Mouse (Mus musculus): ENCODE data around the gene Fxyd2.

Gene Fxyd2

DNA sequence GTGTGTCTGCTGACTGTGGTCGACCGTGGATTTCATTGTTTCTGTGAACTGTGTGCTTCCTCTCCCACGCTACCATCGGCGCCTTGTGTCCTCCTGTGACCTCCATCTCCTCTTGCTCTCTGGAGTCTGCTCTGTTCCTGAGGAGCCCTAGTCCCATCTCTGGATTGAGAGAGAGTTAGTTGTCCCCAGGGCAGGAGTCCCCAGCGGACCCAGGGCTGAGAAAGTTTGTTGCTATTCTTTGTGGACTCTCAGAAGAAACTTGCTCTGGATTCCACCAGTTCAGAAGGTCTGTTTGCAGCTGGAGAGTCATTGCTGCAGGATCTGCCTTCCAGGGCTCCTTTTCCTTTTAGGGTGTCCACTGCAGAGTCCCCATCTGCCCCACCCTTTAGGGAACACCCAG, 4.3 kb upstream of the Fxyd2 start:
- no peak for DNase-seq

DNA sequence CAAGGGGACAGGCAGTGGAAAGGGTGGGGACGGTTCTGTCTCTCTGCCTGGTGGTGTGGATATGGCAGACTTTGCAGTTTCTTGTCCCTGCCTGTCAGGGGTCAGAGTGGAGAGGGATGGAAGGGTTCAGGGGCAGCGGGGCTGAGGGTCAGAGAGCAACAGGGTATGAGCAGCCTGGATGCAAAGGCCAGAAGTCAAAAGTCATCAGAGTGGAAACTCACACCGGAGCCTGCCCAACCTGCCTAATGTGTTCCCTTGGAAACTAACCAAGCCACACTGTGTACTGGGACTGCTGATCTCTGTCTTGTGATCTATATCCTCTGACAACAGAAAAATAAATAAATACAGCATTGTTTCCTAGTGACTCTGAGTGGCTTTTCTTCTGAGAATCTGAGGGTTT, 3.7 kb upstream of the Fxyd2 start:
- DNase-seq, result no peak

DNA sequence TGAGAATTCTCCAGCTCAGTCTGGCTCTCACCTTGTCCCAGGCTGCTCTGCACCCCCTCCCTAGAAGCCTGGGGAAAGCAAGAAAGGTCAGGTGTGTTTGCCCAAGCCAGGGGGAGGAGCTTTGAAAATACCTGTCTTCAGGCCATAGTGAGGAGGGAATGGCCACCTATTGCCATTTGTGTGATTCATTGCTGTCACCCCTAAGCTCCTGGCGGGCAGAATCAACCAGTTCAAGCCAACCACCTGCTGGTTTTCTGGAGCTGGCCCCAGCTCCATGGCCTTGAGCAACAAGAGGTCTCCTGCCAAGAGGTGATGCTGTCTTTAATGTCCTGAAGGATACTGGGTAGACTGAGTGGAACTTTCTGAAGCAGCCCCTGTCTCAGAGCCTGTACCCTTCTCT, 1.1 kb upstream of the Fxyd2 start:
- no peak for DNase-seq

DNA sequence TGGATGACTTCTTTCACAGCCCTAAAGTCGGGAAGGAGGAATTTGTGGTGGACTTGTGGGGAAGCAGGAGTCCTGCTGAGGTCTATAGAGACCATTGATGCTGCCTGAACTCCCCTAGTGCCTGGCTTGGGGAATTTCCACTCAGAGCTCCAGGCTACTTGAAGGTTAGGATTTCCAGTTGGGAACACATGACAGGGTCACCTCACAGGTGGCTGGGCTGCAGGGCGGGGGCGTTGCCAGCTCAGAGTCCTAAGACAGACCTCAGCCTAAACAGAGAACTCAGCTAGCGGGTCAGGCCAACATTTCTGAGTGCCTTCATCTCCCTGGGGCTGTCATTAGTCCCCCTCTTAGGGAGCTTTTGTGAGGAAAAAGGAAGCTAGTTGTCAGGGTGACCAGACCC, 2.4 kb downstream of the Fxyd2 start:
- no peak for DNase-seq

DNA sequence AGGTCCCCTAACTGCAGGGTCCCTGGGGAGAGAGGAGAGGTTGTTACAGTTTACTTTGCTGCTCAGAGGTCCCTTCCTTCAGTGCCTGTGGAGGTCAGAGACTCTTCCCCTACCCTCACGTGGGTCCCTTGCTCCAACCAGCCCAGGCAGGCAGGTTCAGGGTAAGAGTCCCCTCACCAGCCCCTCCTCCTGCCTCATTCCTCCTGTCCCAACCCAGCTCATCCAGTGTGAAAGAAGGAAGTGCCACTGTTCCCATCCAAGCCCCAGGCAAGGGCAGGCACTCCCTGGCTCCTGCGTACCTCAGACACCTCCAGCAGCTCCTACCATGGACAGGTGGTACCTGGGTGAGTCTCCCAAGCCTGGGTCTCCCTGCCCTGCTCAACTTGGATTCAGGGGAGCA, 3.5 kb downstream of the Fxyd2 start:
- DNase-seq, result no peak

DNA sequence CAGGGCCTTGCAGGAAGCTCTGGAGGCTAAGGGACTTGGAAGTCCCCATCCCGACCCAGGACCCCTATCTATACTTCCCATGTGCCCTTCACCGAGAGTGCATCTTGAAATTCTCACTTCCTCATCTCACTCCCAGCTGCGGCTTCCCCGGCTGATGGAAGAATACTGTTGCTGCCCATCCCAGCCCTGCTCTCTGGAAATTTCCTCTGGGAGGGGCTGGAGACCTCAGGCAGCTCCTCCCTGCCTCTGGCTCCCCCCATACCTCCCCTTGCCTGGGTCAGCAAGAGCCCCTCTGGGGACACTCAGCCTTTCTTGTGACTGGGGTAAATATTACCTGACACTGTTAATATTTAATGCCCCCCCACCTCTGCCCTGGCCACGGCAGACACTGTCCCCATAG, 6.2 kb downstream of the Fxyd2 start:
- DNase-seq, result no peak

DNA sequence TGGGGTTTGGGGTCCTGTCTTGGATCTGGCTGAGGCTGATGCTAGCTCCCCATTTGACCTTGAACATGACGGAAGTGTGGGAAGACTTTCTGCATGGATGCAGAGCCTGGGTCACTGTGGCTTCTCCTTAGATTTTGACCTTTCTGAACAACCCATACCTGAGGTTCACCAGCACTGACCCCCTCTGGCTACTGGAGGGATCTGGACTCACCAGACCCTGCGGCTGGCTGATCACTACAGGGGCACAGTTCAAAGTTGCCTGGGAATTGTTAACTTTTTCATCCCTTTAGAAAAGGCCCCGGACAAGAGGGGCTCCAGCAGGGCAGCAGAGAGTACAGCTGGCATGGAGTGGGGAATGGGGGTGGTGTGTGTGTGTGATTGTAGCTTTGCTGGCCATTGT, 7.3 kb downstream of the Fxyd2 start:
- no peak for DNase-seq

DNA sequence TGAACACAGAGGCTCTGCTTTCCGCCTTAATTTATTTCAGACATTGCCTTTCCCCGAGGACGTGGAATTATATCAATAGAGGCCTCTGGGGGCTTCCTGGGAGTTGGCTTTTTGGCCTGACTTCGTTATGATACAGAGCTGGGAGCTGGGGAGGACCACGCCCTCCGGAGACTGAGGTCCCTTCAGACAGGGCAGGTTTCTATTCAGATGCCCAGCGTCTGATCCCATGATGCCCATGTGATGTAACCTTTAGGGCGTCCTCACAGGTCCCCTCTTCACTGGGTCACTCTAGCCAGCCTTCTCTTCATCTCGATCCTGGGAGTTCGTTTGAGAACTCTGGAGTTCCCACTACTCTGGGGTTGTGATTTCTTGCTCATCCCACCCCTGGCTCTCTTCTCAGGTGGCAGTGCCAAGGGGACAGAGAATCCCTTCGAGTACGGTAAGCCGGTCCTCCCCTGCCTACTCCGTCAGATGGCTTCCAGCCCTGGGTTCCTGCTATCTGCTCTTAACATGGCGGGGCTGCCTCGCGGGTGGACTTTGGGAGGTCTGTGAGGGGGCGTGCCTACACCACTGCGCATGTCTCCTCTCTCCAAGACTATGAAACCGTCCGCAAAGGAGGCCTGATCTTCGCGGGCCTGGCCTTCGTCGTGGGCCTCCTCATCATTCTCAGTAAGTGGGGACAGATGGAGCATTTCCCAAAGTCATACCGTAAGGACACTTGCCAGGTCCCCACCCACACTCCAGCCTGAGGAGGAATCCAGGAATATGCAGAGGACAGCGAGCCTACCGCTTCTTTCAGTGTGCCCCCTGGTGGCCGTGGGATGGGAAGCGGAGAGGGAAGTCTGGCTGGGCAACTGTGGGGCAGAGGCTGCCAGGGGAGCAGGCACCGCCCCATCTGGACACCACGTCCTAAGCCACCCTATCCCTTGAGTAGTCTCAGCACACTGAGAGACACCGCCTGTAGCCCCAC, 8.5 kb downstream of the Fxyd2 start:
- DNase-seq, result peak; percentile 92

DNA sequence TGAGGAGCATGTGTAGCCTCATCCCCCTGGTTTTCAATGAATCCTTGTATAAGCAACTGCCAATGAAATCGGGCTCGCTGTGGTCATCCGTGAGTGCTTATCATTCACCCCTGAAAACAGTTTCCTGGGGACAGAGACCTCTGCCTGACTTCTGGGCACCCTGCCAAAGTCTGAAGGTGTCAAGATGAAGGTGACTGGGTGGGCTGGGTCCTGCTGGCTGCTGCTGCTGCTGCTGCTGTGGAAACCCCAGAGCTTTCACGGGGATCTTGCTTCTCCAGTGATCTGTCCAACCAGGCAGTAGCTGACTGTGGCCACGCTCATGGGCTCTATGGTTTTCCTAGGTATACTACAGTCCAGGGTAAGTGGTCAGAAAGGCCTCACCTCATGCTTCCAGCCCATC, 10.7 kb downstream of the Fxyd2 start:
- no peak for DNase-seq

DNA sequence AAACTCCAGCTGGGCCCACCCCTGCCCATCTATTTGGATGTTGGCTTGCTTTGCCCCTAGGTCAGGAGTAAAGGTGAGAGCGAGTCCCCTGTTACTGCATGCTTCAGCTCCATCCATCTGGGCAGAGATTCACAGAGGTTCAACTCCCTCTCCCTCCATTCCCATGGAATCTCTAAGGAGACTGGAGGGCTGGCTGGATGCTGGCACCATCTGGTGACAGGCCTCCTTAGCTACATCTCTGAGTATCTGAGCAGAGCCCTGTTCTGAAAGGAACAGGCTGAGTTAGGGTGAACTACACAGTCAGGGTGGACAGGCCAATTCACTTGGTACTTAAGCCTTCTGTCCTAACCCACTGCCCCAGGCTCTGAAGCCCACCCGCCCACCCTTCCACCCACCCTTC, 11.1 kb downstream of the Fxyd2 start:
- peak; percentile 29 for DNase-seq

DNA sequence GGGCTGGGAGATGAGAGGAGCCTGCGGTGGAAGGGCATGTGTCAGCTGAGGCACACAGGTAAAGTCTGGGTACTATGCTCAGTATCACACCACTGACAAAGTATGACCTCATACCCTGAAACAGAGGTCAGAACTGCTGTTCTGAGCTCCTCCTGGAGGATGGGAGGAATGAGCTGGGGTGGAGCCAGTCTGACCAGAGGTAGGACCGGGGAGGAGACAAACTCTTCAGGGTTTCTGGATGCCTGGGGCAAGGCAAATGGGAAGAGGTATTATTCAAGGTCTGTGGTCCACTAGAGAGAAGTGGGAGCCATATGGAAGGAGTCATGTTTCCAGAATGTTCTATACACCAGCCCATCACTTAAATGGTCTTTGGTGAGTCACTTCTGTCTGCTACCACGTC, 11.6 kb downstream of the Fxyd2 start:
- no peak for DNase-seq

DNA sequence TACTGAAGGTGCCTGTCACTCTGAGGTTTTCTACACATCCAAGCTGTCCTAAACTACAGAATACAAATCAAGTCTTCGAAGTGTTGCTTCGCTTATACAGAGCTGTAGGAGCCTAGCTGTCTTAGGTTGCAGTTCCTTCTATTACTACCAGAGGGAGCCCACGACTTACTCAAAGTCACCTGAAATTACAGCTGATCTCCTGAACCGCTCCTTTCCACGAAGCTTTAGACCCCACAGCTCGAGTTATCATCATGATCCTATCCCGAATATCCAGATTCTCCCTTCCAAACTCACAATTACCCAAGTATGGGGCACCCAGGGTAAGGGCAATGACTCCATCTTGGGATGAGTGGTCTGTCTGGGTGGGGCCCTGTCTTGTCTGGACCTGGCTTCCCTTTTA, 12.3 kb downstream of the Fxyd2 start:
- DNase-seq, result no peak

DNA sequence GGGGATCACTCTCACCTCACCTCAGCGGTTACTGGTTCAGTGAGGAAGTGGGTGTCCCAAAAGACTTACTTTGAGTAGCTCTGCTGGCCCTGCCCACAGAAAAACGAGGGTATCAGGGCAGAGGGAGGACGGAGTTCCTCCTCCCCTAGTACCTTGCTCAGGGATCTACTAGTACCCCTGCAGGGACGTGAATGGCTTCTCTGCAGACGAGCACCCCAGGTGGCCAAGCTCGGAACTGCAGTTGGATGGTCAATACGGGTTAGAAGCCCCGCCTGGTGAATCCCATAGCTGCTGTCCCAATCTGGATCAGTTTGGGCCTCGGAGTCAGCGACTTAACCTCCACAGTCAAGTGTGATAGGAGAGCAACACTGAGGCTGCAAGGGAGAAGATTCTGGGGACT, 12.8 kb downstream of the Fxyd2 start:
- DNase-seq, result peak; percentile 98

DNA sequence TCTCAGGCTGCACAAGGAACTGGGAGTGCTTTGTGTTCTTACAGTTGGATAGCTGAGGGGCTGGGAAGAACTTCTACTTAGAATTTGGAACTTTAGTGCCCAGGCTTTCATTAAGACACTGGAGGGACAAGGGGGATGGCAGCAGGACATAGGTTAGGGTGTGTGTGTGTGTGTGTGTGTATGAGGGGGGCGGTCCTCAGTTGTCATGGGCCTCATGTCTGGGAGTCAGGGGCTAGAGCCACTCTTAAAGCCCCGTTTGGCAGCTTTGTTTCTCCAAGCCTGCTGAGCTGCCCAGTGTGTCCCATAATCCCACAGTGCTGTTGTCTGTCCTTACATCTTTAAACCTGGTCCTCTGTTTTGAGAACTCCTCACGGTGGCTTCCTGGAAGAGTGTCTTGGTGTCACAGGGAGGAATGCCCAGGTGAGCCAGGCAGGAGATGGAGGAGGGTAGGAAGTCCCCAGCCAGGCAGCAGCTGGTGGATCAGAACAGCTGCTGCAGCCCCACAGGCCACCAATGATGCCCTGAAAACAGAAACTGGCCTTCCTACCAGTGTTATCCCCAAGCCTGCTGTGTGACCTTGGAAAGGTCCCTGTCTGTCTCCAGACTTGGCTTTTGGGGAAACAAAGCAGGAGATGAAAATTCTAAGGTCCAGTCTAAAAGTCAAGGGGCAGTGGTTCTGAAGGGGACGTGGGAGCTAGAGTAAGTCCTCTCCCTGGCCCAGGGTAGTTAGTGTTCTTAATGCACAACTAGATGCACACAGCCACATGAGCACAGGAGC, 13.4 kb downstream of the Fxyd2 start:
- DNase-seq, result no peak

DNA sequence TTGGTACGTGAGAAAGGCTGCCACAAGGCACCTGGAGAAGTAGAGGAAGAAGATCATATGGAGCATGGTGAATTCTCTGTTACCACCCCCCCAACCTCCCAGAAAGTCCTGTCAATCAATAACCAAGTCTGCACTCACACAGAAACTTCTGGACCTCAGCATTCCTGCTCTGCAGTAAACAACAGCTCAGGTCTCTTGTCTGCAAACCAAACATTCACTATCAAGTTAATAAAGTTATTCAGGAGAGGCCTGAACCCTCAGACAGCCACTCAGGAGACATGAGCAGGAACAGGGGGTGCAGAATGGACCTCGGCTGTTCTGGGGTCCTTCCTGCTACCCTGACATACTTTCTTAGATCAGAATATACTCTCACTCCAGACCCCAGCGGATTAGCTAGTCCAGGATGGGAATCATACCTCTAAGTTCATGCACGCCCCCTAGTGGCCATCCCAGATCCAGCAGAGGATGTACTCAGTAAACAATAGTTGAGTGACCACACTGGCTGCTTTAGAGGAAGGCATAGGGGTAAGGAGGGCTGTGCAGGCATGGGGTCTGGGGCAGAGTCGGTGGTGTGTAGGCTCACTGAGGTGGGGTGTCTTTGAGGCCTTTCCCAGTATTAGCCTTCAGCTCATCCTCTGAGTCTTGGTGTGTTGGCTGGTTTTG, 14.1 kb downstream of the Fxyd2 start:
- peak; percentile 70 for DNase-seq

DNA sequence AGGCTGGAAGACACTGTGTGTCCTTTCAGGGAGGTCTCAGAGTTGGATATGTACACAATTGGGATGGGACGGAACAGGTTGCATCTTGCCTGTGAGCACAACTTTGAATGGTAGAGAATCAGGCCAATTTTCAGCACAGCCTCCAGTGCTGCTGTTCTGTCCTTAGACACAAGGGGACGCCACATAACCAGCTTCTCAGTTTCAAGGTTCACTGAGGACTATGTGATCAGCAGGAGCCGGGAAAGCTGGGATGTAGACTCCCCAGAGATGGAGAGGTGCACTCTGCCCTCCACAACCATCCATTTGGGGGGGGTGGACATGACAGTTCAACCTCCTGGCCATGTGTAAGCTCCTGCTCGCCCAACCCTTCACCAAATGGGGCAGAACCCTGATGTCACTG, 16.4 kb downstream of the Fxyd2 start:
- DNase-seq, result peak; percentile 88

DNA sequence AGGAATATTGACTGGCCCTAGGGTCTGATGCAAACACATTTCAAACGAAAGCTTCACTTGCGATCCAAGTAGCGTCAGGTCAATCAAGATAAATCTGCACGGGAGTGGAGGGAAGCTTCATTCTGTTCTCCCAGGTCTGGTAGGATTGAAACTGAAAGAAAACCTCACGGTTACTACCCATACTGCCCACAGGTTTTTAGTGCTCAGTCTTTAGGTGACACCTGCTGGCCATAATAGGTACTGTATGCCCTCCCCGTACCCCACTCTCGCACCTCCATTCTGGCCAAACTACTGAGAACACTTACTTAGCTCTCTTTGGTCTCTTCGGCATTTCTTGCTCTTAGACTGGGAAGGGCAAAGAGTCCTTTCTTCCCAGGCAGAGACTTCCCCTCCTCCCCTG, 17.8 kb downstream of the Fxyd2 start:
- peak; percentile 44 for DNase-seq

DNA sequence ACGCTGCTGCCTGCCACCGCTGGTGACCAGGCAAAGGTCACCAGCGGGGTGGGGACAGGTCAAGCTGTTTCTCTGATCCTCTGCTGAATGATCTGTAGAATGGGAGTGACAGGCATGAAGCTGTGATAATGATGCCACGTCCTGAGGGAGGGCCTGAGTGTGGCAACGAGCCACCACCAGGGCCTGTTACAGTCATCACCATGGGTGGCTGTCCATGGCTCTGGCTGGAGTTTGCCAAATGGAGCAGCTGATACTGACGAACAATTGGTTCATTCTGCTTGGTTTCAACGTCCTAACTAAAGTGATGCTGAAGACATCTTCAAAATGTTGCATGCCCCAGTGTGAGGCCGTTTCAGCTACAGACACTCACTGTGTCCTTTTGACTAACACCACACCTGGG, 18.8 kb downstream of the Fxyd2 start:
- DNase-seq, result no peak

DNA sequence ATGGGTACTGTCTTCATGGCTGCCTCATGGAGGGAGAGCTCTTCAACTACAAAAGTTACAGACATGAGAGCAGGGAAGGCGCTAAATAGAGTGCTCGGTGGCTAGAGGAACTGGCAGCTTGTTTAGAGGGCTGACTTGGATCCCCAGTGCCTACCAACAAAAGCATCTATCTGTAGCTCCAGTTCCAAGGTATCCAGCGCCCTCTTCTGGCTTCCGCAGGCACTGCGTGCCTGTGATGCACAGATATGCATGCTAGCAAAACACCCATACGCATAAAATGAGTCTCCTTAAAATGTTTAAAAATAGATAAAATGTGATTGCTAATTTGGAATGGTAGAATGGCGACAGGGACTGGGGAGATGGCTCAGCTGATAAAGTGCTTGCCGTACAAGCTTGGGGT, 21.7 kb downstream of the Fxyd2 start:
- peak; percentile 58 for DNase-seq

DNA sequence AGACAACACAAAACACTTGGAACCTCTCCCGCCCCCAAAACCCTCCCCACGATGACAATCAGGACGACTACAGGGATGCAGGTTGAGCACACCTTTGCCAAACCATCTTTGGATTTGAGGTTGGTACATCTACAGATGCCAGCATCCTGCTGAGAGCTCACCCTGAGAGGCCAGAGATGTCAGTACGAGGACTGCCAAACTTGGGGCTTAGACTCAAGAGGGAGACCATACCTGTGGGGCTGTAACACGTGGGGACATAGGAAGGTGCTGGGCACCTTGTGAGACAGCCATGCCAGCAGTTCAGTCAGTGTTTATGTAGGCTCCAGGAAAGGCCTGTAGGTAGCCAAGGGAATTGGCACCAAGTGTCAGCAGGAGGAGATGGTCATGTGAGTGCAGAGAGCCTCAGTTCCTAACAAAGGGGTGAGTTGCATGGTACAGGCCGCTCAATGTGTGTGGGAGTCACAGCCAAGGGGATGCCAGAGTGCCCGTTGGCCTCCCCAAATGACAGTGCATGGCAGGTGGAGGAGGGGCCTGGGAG, 23.4 kb downstream of the Fxyd2 start:
- no peak for DNase-seq

DNA sequence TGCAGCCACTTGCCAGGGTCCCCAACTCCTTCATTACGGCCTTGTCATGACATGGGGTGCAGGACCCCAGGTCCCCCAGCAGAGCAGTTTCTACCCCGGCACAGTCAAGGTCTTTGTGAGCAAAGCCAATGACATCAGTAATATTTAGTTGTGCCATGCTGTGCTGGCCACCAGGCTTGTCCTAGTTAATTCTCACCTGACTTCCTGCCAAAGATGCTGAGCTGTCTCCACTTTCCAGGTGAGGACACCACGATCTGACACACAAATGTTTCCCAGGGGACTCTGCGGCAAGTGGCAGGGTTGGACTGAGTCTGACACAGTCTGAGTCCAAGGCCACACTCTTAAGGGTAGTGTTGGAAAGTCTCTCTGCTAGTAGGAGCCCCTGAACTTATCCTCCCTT, 27.0 kb downstream of the Fxyd2 start, which contains the start of gene Dscaml1:
Gene Dscaml1 (plus strand): TSS at position 173 of the 400 bp plus-strand sequence.
- DNase-seq, result no peak

DNA sequence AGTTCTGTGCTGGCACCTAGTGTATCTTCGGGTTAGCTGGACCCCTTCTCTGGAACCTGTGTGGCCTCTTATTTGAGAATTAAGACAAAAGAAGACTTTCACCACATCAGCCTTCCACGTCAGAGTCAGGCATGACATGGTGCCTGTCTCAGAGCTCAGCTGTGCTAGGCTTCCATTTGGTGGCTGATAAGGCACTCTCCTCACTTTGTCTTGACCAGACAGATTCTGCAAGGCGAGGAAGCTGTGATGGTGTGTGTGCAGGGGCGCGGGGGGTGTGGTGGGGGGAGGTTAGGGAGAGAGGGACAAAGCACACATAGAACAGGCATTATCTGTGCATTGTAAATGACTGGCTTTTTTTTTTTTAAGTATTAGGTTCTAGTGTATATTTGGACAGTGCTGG, 29.9 kb downstream of the Fxyd2 start:
- no peak for DNase-seq
